Mouse (Mus musculus) embryonic fibroblast, embryonic 13.5 days (primary cell): ENCODE data around the gene Wdr43.

Source experiments
- CTCF ChIP-seq: IDR thresholded peaks from 2 replicates; pipeline ENCODE4 v1.5.1; 2011; ENCODE audit warnings: mild to moderate bottlenecking, control low read depth, low read length, moderate library complexity, borderline replicate concordance; ENCODE audit not compliant: insufficient read depth
- POLR2A ChIP-seq: IDR thresholded peaks from 2 replicates; pipeline ENCODE4 v1.6.1; 2011; ENCODE audit warnings: low read depth, mild to moderate bottlenecking, control low read depth, low read length, moderate library complexity

DNA sequence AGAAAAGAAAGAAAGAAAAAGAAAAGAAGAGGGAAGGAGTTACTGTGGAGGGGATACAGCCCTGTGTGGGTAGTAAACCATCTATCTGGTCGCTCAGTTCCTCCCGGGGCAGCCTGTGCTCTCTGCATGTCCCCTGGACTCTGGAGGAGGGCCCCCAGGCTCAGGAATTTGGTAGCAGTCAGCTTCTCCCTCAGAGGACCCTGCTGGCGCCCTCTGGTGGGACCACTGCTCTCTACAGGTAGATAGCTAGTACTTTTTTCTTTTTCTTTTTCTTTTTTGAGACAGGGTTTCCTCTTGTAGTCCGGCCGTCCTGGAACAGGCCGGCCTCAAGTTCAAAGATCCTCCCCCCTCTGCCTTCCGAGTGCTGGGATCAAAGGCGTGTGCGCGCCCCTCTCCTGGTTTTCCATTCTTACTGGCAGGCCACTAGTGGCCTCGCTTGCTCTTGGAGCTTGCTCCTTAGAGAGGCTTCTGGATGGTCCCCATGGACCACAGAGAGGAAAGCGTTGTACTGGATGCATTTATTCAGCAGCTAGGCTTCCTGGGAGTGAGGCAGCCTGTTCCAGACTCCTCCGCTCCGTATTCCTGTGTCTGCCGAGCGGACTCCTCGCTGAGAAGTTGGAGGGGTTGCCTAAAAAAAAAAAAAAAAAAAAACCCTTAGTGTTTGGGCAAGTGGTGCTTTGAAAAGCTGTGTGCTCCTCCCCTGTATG lies 56.3 kb downstream of the Wdr43 start:
- TF ChIP-seq POLR2A (no peak), CTCF (no peak)
